Mouse (Mus musculus) retina, postnatal 1 day (tissue): ENCODE data around the gene Guca1a.
A peak's percentile ranks its signal among the peaks of the same experiment; 100 is the strongest.

ENCODE experiments used
- DNase-seq: peaks from one replicate; pipeline ENCODE4 v3.0.0-alpha.2; 2012

The Guca1a gene

DNA sequence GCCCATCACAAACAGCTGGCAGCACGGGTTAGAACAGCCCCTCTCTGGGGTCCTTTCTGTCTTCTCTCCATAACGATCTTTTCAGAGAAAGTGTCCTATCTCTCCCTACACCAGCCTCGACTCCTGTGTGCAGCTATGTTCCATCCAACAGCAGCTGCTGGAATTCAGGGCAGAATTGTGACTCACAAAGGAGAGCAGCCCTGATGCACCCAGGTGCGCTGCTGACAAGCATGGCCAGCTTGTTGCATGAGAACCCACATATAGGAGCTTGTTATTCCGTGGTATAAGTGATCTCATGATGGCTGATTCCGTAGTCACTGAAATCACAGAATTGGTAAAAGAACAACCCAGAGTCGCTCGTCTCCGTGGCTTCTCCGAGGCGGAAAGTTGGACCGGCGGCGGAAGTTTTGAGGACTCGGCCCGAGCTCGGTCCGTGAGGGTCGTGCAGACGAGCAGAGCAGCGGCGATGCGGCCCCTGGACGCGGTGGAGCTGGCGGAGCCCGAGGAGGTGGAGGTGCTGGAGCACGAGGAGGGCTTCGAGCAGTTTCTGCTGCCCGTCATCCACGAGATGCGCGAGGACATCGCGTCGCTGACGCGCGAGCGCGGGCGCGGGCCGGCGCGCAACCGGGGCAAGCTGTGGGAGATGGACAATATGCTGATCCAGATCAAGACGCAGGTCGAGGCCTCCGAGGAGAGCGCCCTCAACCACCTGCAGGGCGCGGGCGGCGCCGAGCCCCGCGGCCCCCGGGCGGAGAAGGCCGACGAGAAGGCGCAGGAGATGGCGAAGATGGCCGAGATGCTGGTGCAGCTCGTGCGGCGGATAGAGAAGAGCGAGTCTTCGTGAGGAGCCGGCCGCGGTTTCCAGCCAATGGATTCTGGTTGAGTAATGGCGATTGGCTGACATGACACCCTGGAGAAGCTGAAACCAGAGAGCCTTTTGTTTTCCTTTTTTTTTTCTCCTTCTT, 9.8 kb upstream of the Guca1a start:
- peak; percentile 38 for DNase-seq

- peak; percentile 72 for DNase-seq
These were observed 8.1 kb upstream of the Guca1a start for GRCm38 (mm10) chr17:47408558-47408898.

- DNase-seq = no peak
These were observed 7.6 kb upstream of the Guca1a start for GRCm38 (mm10) chr17:47407717-47408557.

GRCm38 (mm10) chr17:47399091-47399490, 1.3 kb downstream of the Guca1a start:
- DNase-seq = no peak

DNA sequence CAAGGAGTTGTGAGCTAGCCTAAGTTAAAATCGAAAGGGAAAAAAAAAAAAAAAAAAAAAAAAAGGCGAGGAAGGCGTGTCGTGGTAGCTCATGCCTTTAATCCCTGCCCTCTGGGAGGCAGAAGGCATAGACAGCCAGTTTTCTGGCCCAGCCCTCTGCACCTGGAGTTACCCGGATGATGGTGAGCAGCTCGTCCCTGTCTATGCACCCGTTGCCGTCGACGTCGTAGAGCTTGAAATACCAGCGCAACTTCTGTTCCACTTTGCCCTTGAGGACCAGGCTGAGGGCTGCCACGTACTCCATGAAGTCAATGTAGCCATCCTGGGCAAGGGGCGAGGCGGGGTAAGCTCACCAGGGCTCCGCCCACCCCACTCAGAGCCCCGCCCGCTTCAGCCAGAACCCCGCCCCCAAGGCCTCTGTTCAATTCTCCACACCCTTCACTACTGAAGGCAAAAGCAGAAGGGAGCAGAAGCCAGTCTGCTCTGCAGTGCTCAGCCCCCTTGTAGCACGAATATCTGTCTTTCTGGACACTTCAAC, 4.9 kb downstream of the Guca1a start:
- peak; percentile 58 for DNase-seq

DNA sequence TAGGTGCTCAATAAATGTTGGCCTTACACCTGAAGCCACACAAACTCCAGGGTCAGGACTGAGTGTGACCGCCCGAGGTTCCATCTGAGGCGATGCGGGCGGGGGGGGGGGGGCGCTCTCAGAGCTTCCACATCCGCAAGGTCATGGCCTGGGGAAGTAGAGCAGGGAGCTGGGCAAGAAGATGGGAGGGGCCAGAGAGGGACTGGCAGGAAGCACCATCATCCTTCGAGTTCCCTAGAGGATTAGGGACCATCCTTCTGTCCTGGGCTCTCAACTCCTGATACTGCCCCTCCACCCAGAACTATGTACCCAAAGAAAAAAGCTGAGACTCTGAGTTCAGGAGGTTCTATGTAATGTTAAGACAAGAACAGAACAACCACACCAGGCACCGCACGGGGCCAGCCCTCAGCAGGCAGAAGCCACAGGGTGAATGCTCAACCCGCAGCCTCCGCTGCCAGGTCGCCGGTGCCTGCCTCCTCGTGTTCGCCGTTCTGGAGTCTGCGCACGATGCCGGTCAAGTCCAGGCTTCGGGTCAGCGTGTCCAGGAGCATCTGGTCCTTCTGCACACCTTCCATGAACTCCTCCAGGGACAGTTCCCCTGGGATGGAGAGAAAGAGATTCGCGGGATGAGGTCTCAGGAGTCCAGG, 6.0 kb downstream of the Guca1a start:
- peak; percentile 24 for DNase-seq

- peak; percentile 44 for DNase-seq
These were observed 13.7 kb downstream of the Guca1a start for GRCm38 (mm10) chr17:47386649-47387048.

GRCm38 (mm10) chr17:47385145-47385544, 15.2 kb downstream of the Guca1a start, which contains the start of gene Guca1b:
Gene Guca1b (plus strand): TSS chr17:47385393.
- DNase-seq = peak; percentile 65

- no peak for DNase-seq
These were observed 16.3 kb downstream of the Guca1a start for GRCm38 (mm10) chr17:47384064-47384463.

- DNase-seq = no peak
These were observed 17.1 kb downstream of the Guca1a start for GRCm38 (mm10) chr17:47383266-47383665.

DNA sequence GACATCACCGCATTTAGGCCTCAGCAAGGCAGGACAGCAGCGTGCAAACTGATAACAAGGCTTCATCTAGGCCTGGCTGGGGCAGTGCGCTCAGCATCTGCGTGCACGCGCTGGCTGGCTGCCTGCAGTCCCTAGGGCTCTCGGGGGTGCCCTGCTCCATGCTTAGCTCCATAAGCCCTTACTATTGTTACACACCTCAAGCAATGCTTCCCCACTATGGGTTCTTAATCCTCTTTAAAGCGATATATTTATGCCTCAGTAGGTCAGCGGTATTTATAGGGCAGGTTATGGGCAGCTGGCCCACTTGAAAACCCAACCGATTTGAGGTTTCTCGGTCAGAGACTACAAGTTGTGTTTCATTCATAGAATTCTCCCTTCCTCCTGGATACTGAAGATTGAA, 18.5 kb downstream of the Guca1a start:
- DNase-seq = peak; percentile 35

DNA sequence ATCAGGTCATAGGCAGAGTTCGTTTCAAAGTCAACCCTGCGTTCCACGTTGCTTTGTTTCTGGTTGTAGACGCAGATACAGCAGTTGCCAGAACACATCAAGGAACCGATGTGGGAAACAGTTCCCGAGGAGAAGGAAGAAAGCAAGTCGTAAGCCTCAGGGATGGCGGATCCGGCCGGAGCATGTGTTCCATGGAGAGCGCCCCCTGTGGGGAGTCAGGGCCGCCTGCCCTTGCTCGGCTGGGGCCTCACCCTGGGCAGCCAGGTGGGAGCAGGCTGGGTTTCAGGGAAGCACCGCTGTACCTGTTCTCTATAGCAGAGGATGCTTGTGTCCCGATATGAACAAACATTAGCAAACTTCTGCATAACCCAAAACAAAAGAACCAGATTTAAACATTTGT, 22.3 kb downstream of the Guca1a start:
- DNase-seq = no peak

- DNase-seq = no peak
These were observed 23.6 kb downstream of the Guca1a start for GRCm38 (mm10) chr17:47376779-47377280.

DNA sequence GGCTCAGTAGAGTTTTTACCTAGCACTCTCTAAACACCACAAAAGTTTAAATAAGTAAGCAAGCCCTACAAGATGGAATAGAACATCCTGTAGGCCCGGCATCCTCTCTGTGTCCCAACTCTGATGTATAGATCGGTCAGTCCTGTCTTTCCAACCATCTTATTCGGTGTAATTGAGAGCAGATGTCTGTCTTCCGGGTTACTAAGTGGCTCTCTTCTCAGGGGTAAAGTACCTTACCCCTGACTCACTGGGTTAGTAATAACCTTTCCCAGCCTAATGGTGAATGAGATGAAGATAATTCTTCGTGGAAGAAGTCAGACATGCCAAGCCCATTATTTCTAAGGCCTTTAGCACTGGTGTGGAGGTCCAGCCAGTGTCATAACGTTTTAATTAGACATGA, 26.4 kb downstream of the Guca1a start:
- no peak for DNase-seq

- DNase-seq = peak; percentile 86
These were observed 28.9 kb downstream of the Guca1a start for GRCm38 (mm10) chr17:47371451-47371850.

DNA sequence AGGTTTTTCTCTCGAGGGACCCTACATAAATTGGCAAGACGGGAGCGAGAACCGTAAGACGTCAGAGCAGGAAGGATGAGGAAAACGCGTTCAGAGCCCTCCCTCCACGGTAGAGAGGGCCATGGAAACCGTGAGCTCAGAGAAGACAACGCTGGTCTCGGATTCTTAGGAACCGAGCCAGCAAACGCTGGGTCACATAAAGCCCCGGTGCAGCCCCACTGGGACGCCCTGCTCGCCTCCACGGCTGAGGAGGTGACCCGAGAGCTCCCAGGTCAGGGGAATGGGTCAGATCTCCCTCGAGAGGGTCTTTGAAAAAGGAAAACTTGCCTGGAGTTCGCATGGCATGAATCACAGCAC, 31.3 kb downstream of the Guca1a start:
- DNase-seq = no peak

- DNase-seq = peak; percentile 97
These were observed 31.8 kb downstream of the Guca1a start, which contains the start of gene Mrps10 for GRCm38 (mm10) chr17:47368401-47369086. Gene Mrps10 (plus strand): TSS chr17:47368887.

DNA sequence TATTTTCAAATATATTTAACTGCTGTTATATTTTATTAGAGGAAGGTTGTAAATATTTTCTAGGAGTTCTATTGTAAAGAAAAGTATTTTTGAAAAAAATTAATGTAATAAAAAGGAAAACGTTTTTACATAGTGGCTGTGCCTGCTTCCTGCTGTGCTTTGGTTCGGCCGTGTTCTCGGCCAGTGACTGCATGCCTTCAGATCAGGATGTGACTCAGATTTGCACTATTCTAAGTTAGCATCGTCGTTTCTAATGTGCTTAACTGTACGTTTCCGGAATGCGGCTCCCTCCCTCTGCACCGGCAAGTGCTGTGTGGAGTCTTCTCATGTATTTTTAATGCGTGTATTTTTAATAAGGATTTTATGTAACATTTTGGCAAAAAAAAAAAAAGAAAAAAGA, 39.0 kb downstream of the Guca1a start:
- no peak for DNase-seq

GRCm38 (mm10) chr17:47359964-47360363, 40.4 kb downstream of the Guca1a start:
- DNase-seq = peak; percentile 66

DNA sequence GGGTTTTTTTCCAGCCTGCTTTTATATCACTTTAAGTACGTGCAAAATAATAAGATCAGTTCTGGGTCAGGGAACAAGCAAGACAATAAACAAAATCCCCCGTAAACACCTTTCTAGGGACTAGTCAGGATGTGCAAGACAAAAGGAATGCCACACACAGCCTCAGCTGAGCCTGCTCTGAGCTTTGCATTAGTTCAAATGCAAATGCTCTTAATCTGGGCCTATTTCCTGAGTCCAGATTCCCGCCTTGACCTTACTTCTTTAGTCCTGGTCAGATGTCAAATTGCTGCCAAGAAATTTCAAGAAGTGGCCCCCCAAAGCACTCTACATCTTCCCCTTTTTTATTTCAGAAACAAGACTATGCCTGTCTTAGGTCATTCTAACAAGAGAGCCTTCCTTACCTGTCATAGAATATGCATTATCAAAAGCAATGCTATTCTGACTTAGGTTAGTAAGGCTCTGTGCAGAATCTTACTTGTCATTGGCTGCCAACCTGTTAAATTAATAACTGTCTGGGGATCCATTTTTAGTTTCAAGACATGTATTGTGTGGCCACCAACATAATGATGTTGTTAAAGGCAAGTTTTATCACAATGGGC, 50.6 kb downstream of the Guca1a start:
- DNase-seq = no peak
